Mouse (Mus musculus) heart, embryonic 11.5 days (tissue): ENCODE results near the gene Slc22a6. TPM values are rescaled to one million over a fixed set of nuclear protein-coding genes. Genes with fewer than 3 reads are reported as not detected.
A peak's percentile ranks its signal among the peaks of the same experiment; 100 is the strongest.

Experiments
- ATAC-seq: fragments of 200-750 bp; cut with Nextera tagmentation; replicated peaks from 2 replicates; pipeline ENCODE4 v1.8.0; 2017; ENCODE audit warnings: moderate library complexity; ENCODE audit not compliant: insufficient number of reproducible peaks, low FRiP score, low TSS enrichment
- H3K27ac ChIP-seq: fragments of 300-500 bp; sonication (generic); 2 replicates; pipeline ENCODE4 v1.5.1; 2014; ENCODE audit warnings: mild to moderate bottlenecking, low read depth, low read length
- H3K27me3 ChIP-seq: fragments of 300-500 bp; sonication (generic); 2 replicates; pipeline ENCODE4 v1.6.1; 2014; ENCODE audit warnings: mild to moderate bottlenecking, low read length, mixed read lengths; ENCODE audit not compliant: control insufficient read depth, insufficient read depth
- H3K36me3 ChIP-seq: fragments of 300-500 bp; sonication (generic); 2 replicates; pipeline ENCODE4 v1.6.1; 2014; ENCODE audit warnings: mild to moderate bottlenecking, low read length, moderate library complexity, mixed read lengths; ENCODE audit not compliant: control insufficient read depth, insufficient read depth
- H3K4me1 ChIP-seq: fragments of 300-500 bp; sonication (generic); 2 replicates; pipeline ENCODE4 v1.6.1; 2014; ENCODE audit warnings: low read length; ENCODE audit not compliant: control insufficient read depth, insufficient read depth
- H3K4me2 ChIP-seq: fragments of 300-500 bp; sonication (generic); 2 replicates; pipeline ENCODE4 v1.6.1; 2014; ENCODE audit warnings: mild to moderate bottlenecking, moderate library complexity
- H3K4me3 ChIP-seq: fragments of 300-500 bp; sonication (generic); 2 replicates; pipeline ENCODE4 v1.5.1; 2014; ENCODE audit warnings: low read depth, low read length
- H3K9ac ChIP-seq: fragments of 300-500 bp; sonication (generic); 2 replicates; pipeline ENCODE4 v1.6.1; 2014; ENCODE audit warnings: mild to moderate bottlenecking, low read depth, low read length, moderate library complexity
- H3K9me3 ChIP-seq: fragments of 300-500 bp; sonication (generic); replicated peaks from 2 replicates; pipeline ENCODE4 v1.6.1; 2016; ENCODE audit warnings: low read length; ENCODE audit not compliant: control insufficient read depth
- WGBS: fragments of 180-500 bp; shearing (Covaris S2); extraction: QIAGEN DNeasy Blood & Tissue Kit; methylation state at CpG from one replicate; pipeline ENCODE4 v1.1.7; 2014; ENCODE audit not compliant: insufficient replicate concordance; 5-methylcytosine and 5-hydroxymethylcytosine counted together
- polyA plus RNA-seq: library from polyadenylated mRNA; unstranded; fragments of >200 nt; fragmentation: Nextera tagmentation; extraction: Ambion mirVana; gene quantifications from 2 replicates; pipeline ENCODE4 v1.2.1, GENCODE M21; 2014

The Slc22a6 gene
- polyA plus RNA-seq, 1 experiment from 2014 or later = not detected

DNA sequence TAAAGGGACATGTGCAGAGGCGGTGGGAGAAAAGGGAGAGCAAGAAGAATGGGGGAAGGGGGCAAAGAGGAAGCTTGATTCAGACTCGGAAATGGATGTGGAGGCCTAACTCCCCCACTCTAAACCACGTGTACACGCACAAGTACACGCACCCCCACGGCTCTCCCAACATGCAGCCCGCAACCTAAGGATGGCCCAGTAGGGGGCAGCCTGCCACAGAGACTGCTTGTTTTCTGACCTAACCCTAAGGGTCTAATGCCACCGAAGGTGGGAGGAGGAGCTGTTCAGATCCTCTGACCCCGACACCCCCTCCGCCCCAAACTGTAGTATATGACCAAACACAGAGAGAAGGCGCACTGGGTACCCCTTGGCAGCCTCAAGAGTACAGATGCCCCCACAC, 44.5 kb downstream of the Slc22a6 start:
- peak; percentile 35; the same call in 1 of the 2 replicates for ATAC-seq

GRCm38 (mm10) chr19:8663360-8663839, 45.6 kb downstream of the Slc22a6 start, which contains the start of gene Chrm1:
Gene Chrm1, plus strand, starts transcription at chr19:8663789.
- Histone ChIP-seq H3K27me3 (peaks cover 5% of the 10 kb centered on the region; the same call in 1 of the 2 replicates), H3K9me3 (no peaks in the 10 kb centered on the region), H3K4me1 (0 out of 2 replicates have a peak, but pooled peaks cover 6% of the 10 kb centered on the region), H3K27ac (no peak within 1 kb of the TSS), H3K9ac (no peak within 1 kb of the TSS), H3K36me3 (no peaks in the 10 kb centered on the region), H3K4me3 (no peak within 1 kb of the TSS), H3K4me2 (peak within 1 kb of the TSS; percentile 91)
- WGBS = 78% methylated on average over 9 of the region's 9 CpGs
- ATAC-seq = no peak

More for the DNA sequence above, 44.5 kb downstream of the Slc22a6 start:
- Histone ChIP-seq H3K4me3 (peak overlapping the region; percentile 50), H3K4me1 (0 out of 2 replicates have a peak, but pooled peaks cover 6% of the 10 kb centered on the region), H3K9ac (peak overlapping the region; percentile 62; the same call in 1 of the 2 replicates), H3K4me2 (peak overlapping the region; percentile 91), H3K36me3 (no peaks in the 10 kb centered on the region), H3K9me3 (no peaks in the 10 kb centered on the region), H3K27me3 (peaks cover 5% of the 10 kb centered on the region; the same call in 1 of the 2 replicates), H3K27ac (no peak overlapping the region)
- WGBS = 4% methylated on average over 11 of the region's 11 CpGs

GRCm38 (mm10) chr19:8663911-8664421, 46.1 kb downstream of the Slc22a6 start:
- H3K4me1 ChIP-seq = 0 out of 2 replicates have a peak, but pooled peaks cover 6% of the 10 kb centered on the region
- H3K36me3 ChIP-seq = no peaks in the 10 kb centered on the region
- no peak for ATAC-seq
- H3K4me2 ChIP-seq = no peak overlapping the region
- H3K27me3 ChIP-seq = peaks cover 5% of the 10 kb centered on the region; the same call in 1 of the 2 replicates
- 61% methylated on average over 9 of the region's 10 CpGs for WGBS
- H3K9ac ChIP-seq = no peak overlapping the region
- H3K4me3 ChIP-seq = no peak overlapping the region
- H3K27ac ChIP-seq = no peak overlapping the region
- H3K9me3 ChIP-seq = no peaks in the 10 kb centered on the region

- Histone ChIP-seq H3K36me3 (no peaks in the 10 kb centered on the region), H3K27ac (no peak overlapping the region), H3K27me3 (peaks cover 5% of the 10 kb centered on the region; the same call in 1 of the 2 replicates), H3K4me1 (0 out of 2 replicates have a peak, but pooled peaks cover 6% of the 10 kb centered on the region), H3K4me3 (no peak overlapping the region), H3K9ac (no peak overlapping the region), H3K9me3 (no peaks in the 10 kb centered on the region), H3K4me2 (no peak overlapping the region)
- ATAC-seq = no peak
- WGBS = 69% methylated on average over 3 of the region's 3 CpGs
Observed at GRCm38 (mm10) chr19:8664859-8665258, 47.0 kb downstream of the Slc22a6 start.

- H3K27me3 ChIP-seq = peaks cover 5% of the 10 kb centered on the region; the same call in 1 of the 2 replicates
- no peak overlapping the region for H3K27ac ChIP-seq
- ATAC-seq = no peak
- no peak overlapping the region for H3K4me2 ChIP-seq
- no peaks in the 10 kb centered on the region for H3K9me3 ChIP-seq
- H3K4me1 ChIP-seq = 0 out of 2 replicates have a peak, but pooled peaks cover 6% of the 10 kb centered on the region
- no peak overlapping the region for H3K9ac ChIP-seq
- H3K4me3 ChIP-seq = no peak overlapping the region
- 73% methylated on average over 5 of the region's 5 CpGs for WGBS
- H3K36me3 ChIP-seq = no peaks in the 10 kb centered on the region
Observed at GRCm38 (mm10) chr19:8665746-8666145, 47.9 kb downstream of the Slc22a6 start.

- Histone ChIP-seq H3K36me3 (no peaks in the 10 kb centered on the region), H3K27me3 (no peaks in the 10 kb centered on the region), H3K4me3 (no peak overlapping the region), H3K27ac (no peak overlapping the region), H3K9ac (no peak overlapping the region), H3K4me2 (no peak overlapping the region), H3K9me3 (no peaks in the 10 kb centered on the region), H3K4me1 (no peaks in the 10 kb centered on the region)
- WGBS = 67% methylated on average over 3 of the region's 3 CpGs
- no peak for ATAC-seq
Observed at GRCm38 (mm10) chr19:8672859-8673258, 55.0 kb downstream of the Slc22a6 start.

- no peaks in the 10 kb centered on the region for H3K27me3 ChIP-seq
- no peaks in the 10 kb centered on the region for H3K9me3 ChIP-seq
- H3K4me3 ChIP-seq = no peak overlapping the region
- no peak overlapping the region for H3K27ac ChIP-seq
- H3K4me1 ChIP-seq = no peaks in the 10 kb centered on the region
- no peak overlapping the region for H3K4me2 ChIP-seq
- 29% methylated on average over 9 of the region's 9 CpGs for WGBS
- no peak overlapping the region for H3K9ac ChIP-seq
- H3K36me3 ChIP-seq = no peaks in the 10 kb centered on the region
- ATAC-seq = no peak
Observed at GRCm38 (mm10) chr19:8673336-8674063, 55.7 kb downstream of the Slc22a6 start.
